Mouse (Mus musculus): Measurements from ENCODE around the gene Ulk3. TPM values are rescaled to one million over a fixed set of nuclear protein-coding genes. Genes with fewer than 3 reads are reported as not detected.

The Ulk3 gene
- total and polyA plus RNA-seq, 3 experiments = 2.6 to 11.4 (median 10.0) TPM

DNA sequence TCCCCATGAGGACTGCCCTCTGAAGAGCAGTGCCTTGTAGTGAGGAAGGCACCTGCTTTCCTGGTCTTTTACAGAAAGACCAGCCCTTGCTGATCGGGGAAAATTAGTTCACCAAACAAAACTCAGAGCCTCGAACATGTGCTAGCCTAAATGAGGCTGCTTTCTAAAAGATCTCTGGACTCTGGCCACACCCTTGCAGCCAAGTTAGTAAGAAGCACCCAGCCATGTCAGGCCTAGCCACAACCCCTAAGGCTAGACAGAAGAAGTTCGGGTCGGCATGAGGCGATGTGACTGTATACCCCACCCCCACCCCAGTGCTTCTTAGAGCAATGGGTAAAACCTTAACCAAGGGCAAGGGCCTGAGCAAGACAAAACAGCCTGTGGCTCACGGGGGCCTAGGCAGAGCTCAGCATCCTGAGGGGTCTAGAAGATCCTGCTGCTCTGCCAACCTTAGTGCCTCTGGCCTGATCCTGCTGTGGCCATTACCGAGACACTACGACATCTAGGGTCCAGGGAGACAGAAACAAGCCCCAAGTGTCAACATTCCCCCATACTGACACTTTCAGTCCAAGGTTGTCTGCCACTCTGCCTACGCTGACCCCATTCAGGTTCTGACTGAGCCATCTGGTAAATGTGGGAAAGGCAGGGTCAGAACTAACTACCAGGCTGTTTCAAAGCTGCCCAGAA is 54.1 kb downstream of the Ulk3 start:
- dilution Hi-C loops (cut with MboI; ENCODE audit: extremely low pct_ligation_motif_present, extremely low pct_unique_long_range_greater_than_20kb, low sequenced_read_pairs) (no loop called here), in situ Hi-C loops (cut with MboI; ENCODE audit: low pct_ligation_motif_present, low pct_unique_long_range_greater_than_20kb, low sequenced_read_pairs) (no loop called here)
- H3K36me3 ChIP-seq (replicated peaks in 1 of 2; ENCODE audit: control insufficient read depth in 1 of 2, insufficient read depth in 1 of 2, low read length in 1 of 2) = peaks cover 3 to 14% of the 10 kb centered on the region in 2 experiments
- H3K9ac ChIP-seq (ENCODE audit: insufficient read depth, low read depth) = peak overlapping the region; percentile 92
- H3K4me3 ChIP-seq (replicated peaks in 1 of 3; ENCODE audit: low read depth in 2 of 3, low read length in 2 of 3, poor library complexity in 1 of 3) = peak overlapping the region; percentile 86 to 95 (median 90)
- peak overlapping the region; percentile 77 for H3K27ac ChIP-seq (ENCODE audit: insufficient read depth, low read depth)
- DNase-seq (ENCODE audit: extremely low read depth) = peak; percentile 82
- TF ChIP-seq MEF2A (IDR thresholded peaks at IDR 0.05; ENCODE audit: borderline replicate concordance, low read depth, low read length) (0 out of 2 replicates have a peak, but pooled peaks have one; percentile 46), POLR2A (IDR thresholded peaks at IDR 0.05; ENCODE audit: low read depth, low read length) (peak; percentile 35), TBP (conservative IDR thresholded peaks at IDR 0.05; ENCODE audit: low read depth, low read length) (0 out of 2 replicates have a peak, but pooled peaks have one; percentile 33), SIN3A (IDR thresholded peaks at IDR 0.05; ENCODE audit: low read length) (peak; percentile 52; the same call in 1 of the 2 replicates), GABPA (IDR thresholded peaks at IDR 0.05; ENCODE audit: insufficient replicate concordance, low read depth, low read length) (no peak), TCF12 (IDR thresholded peaks at IDR 0.05; ENCODE audit: low read depth, low read length) (peak; percentile 47; the same call in 1 of the 2 replicates), ZKSCAN1 (IDR thresholded peaks at IDR 0.05; ENCODE audit: borderline replicate concordance, low read depth, low read length) (no peak), MYC (IDR thresholded peaks at IDR 0.05; ENCODE audit: low read depth, low read length) (peak; percentile 80), BHLHE40 (IDR thresholded peaks at IDR 0.05; ENCODE audit: low read depth, low read length) (peak; percentile 24; the same call in 1 of the 2 replicates), MAX (IDR thresholded peaks at IDR 0.05; ENCODE audit: low read length) (peak; percentile 71; the same call in 1 of the 2 replicates), RAD21 (IDR thresholded peaks at IDR 0.05; ENCODE audit: low read depth, low read length) (no peak), MXI1 (IDR thresholded peaks at IDR 0.05; ENCODE audit: low read depth, low read length) (peak; percentile 65; the same call in 1 of the 2 replicates), ELF1 (IDR thresholded peaks at IDR 0.05; ENCODE audit: low read depth, low read length) (no peak)
- peaks cover 26 to 68% of the 10 kb centered on the region in 2 experiments for H3K4me1 ChIP-seq (ENCODE audit: control insufficient read depth in 1 of 2, insufficient read depth in 2 of 2)
- no peaks in the 10 kb centered on the region for H3K9me3 ChIP-seq (replicated peaks; ENCODE audit: low read length)
- peaks cover 62% of the 10 kb centered on the region for H3K79me2 ChIP-seq (replicated peaks; ENCODE audit: control insufficient read depth, extremely low read depth, insufficient read depth, poor library complexity, severe bottlenecking)
- H3K27me3 ChIP-seq (replicated peaks) = no peaks in the 10 kb centered on the region
- peak overlapping the region; percentile 79 for H3K4me2 ChIP-seq (ENCODE audit: insufficient read depth, low read depth, poor library complexity, severe bottlenecking)

DNA sequence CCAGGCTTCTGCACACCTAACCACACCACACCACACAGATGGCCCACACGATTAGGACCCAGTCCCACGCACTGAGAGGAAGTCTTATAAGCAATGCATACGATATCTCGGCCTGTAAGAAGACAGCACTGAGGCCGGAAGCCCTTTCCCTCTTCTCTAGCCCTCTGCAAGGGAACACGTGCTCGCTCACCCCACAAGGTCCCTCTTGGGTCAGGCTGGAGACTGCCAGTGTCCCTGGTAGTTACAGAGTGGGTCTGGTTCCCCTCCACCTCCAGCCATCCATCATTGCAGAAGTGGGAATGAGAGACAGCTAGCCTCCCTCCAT is 54.6 kb downstream of the Ulk3 start:
- dilution Hi-C loops (cut with MboI; ENCODE audit: extremely low pct_ligation_motif_present, extremely low pct_unique_long_range_greater_than_20kb, low sequenced_read_pairs) = no loop called here
- Histone ChIP-seq H3K9ac (ENCODE audit: insufficient read depth, low read depth) (peak overlapping the region; percentile 92), H3K27me3 (replicated peaks) (no peaks in the 10 kb centered on the region), H3K79me2 (replicated peaks; ENCODE audit: control insufficient read depth, extremely low read depth, insufficient read depth, poor library complexity, severe bottlenecking) (peaks cover 57% of the 10 kb centered on the region), H3K4me1 (ENCODE audit: control insufficient read depth in 1 of 2, insufficient read depth in 2 of 2) (peaks cover 21 to 68% of the 10 kb centered on the region in 2 experiments), H3K4me3 (replicated peaks in 1 of 3; ENCODE audit: low read depth in 2 of 3, low read length in 2 of 3, poor library complexity in 1 of 3) (peak overlapping the region; percentile 86 to 95 (median 90)), H3K27ac (ENCODE audit: insufficient read depth, low read depth) (peak overlapping the region; percentile 77), H3K9me3 (replicated peaks; ENCODE audit: low read length) (no peaks in the 10 kb centered on the region), H3K36me3 (replicated peaks in 1 of 2; ENCODE audit: control insufficient read depth in 1 of 2, insufficient read depth in 1 of 2, low read length in 1 of 2) (peaks cover 3 to 16% of the 10 kb centered on the region in 2 experiments), H3K4me2 (ENCODE audit: insufficient read depth, low read depth, poor library complexity, severe bottlenecking) (peak overlapping the region; percentile 79)
- DNase-seq (ENCODE audit: extremely low read depth) = no peak
- in situ Hi-C loops (cut with MboI; ENCODE audit: low pct_ligation_motif_present, low pct_unique_long_range_greater_than_20kb, low sequenced_read_pairs) = no loop called here
- TF ChIP-seq CTCF (conservative IDR thresholded peaks at IDR 0.05 in 1 of 2, IDR thresholded peaks at IDR 0.05 in 1 of 2; ENCODE audit: low read depth in 2 of 2, low read length in 2 of 2) (no peak), NELFE (IDR thresholded peaks at IDR 0.05; ENCODE audit: low read depth, low read length) (no peak), JUND (conservative IDR thresholded peaks at IDR 0.05; ENCODE audit: low read depth, low read length) (no peak), ZMIZ1 (IDR thresholded peaks at IDR 0.05; ENCODE audit: low read depth, low read length) (no peak), UBTF (IDR thresholded peaks at IDR 0.05; ENCODE audit: low read depth, low read length) (0 out of 2 replicates have a peak, but pooled peaks have one; percentile 48), TBP (conservative IDR thresholded peaks at IDR 0.05; ENCODE audit: low read depth, low read length) (0 out of 2 replicates have a peak, but pooled peaks have one; percentile 2), ZNF384 (IDR thresholded peaks at IDR 0.05; ENCODE audit: low read depth, low read length) (no peak), NRF1 (IDR thresholded peaks at IDR 0.05; ENCODE audit: low read depth, low read length) (0 out of 2 replicates have a peak, but pooled peaks have one; percentile 7), USF2 (conservative IDR thresholded peaks at IDR 0.05; ENCODE audit: low read depth, low read length) (no peak), GABPA (IDR thresholded peaks at IDR 0.05; ENCODE audit: insufficient replicate concordance, low read depth, low read length) (no peak), USF1 (IDR thresholded peaks at IDR 0.05; ENCODE audit: low read depth, low read length) (no peak), TCF12 (IDR thresholded peaks at IDR 0.05; ENCODE audit: low read depth, low read length) (0 out of 2 replicates have a peak, but pooled peaks have one; percentile 23), KAT2A (IDR thresholded peaks at IDR 0.05; ENCODE audit: insufficient replicate concordance, low read length) (no peak), SIN3A (IDR thresholded peaks at IDR 0.05; ENCODE audit: low read length) (peak; percentile 13; the same call in 1 of the 2 replicates), MAX (IDR thresholded peaks at IDR 0.05; ENCODE audit: low read length) (peak; percentile 93), MYC (IDR thresholded peaks at IDR 0.05; ENCODE audit: low read depth, low read length) (peak; percentile 96), RCOR1 (conservative IDR thresholded peaks at IDR 0.05; ENCODE audit: low read depth, low read length) (no peak), MXI1 (IDR thresholded peaks at IDR 0.05; ENCODE audit: low read depth, low read length) (peak; percentile 86), MAFK (IDR thresholded peaks at IDR 0.05; ENCODE audit: insufficient replicate concordance, low read length) (no peak), BHLHE40 (IDR thresholded peaks at IDR 0.05; ENCODE audit: low read depth, low read length) (peak; percentile 54)

Measured in CH12.LX (cell line).